In the genomic region with DNA sequence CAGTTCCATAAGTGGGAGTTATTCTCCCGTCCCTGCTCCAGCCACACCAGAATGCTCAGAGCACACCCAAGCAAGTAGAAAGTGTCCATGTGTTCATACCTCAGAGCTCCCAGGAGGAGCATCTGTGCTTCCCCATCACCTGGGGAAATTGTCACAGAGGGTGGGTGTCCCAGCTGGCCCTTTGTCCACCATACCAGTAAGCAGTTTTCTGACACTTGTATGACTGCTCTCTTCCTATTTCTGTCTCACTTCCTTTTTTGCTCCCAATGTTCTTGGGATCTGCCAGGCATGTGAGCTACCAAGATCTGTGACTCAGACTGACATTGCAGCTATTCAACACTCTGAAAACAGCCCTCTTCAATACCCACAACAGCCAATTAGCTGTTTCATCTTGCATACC, we compare ENCODE assay signal across 17 mouse cellular contexts.
"Had no signal": no experiment of that assay in that cellular context is flagged by ENCODE, and none has a peak within 500 bp of the region (broad histone marks: within the 10 kb centered on the region; RNA-seq: fewer than 3 reads in every experiment).

No protein-coding gene starts in this region.

- H3K4me1 ChIP-seq: midbrain, embryonic 10.5 days; midbrain, embryonic 12.5 days; neural tube, embryonic 13.5 days; neural tube, embryonic 15.5 days had no signal

- H3K4me3 ChIP-seq: midbrain, embryonic 10.5 days; midbrain, embryonic 12.5 days; myocyte; neural tube, embryonic 13.5 days; neural tube, embryonic 15.5 days had no signal

- H3K27me3 ChIP-seq: midbrain, embryonic 12.5 days; neural tube, embryonic 13.5 days; neural tube, embryonic 15.5 days had no signal

- DNase-seq: lung, adult 18-20 months; lung, embryonic 14.5 days; lung, postnatal 10 days; lung, postnatal 4 days; midbrain, embryonic 14.5 days; retina, postnatal 1 day; right cerebral cortex, adult 18-20 months; right cerebral cortex, postnatal 4 days; spleen, adult 18-20 months; thymus, adult 2 months; thymus, postnatal 25 days; thymus, postnatal 4 days had no signal

- H3K27ac ChIP-seq: midbrain, embryonic 10.5 days; midbrain, embryonic 12.5 days; neural tube, embryonic 13.5 days; neural tube, embryonic 15.5 days had no signal

- H3K9me3 ChIP-seq: midbrain, embryonic 12.5 days; neural tube, embryonic 15.5 days had no signal

- H3K36me3 ChIP-seq: midbrain, embryonic 10.5 days; midbrain, embryonic 12.5 days; neural tube, embryonic 13.5 days; neural tube, embryonic 15.5 days had no signal
